Mouse (Mus musculus) neutrophil, adult 5-6 weeks (primary cell): ENCODE data around the gene Cmip. TPM values are rescaled to one million over a fixed set of nuclear protein-coding genes. Genes with fewer than 3 reads are reported as not detected.

Source experiments
- ATAC-seq: fragments of 151-379, 151-347 bp; 2 replicates; pipeline ENCODE4 v1.8.0; 2017; ENCODE audit warnings: mild to moderate bottlenecking, moderate TSS enrichment; ENCODE audit not compliant: insufficient number of reproducible peaks, poor library complexity, low FRiP score, severe bottlenecking; ENCODE audit errors: extremely low read depth
- total RNA-seq: library from RNA; stranded (forward); fragments of 200-1000 nt; gene quantifications from 2 replicates; pipeline ENCODE4 v1.2.3, GENCODE M21; 2017

Cmip gene
- total RNA-seq, 1 experiment from 2014 or later = 74.6 TPM

- peak; percentile 15; the same call in 1 of the 2 replicates for ATAC-seq
Observed at GRCm38 (mm10) chr8:117315727-117316126, 58.9 kb downstream of the Cmip start.

DNA sequence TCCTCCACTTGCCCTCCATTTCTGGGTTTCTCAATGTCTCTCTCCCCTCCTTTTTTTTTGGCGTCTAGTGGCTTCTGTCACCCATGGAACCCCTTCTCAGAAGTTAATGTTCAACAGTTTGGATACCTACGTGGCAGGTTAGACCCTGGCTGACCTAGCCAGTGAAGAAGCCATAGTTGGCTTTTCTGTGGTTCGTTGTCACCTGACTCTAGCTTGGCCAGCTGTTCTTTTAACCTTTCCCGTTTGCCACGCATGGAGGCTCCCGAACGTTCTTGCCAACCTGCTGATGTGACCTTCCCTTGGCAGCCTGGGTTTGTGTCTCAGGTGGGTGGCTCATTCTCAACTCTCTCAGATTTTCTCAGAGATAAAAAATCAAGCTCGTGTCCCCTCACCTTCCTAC, 60.6 kb downstream of the Cmip start:
- ATAC-seq = no peak

DNA sequence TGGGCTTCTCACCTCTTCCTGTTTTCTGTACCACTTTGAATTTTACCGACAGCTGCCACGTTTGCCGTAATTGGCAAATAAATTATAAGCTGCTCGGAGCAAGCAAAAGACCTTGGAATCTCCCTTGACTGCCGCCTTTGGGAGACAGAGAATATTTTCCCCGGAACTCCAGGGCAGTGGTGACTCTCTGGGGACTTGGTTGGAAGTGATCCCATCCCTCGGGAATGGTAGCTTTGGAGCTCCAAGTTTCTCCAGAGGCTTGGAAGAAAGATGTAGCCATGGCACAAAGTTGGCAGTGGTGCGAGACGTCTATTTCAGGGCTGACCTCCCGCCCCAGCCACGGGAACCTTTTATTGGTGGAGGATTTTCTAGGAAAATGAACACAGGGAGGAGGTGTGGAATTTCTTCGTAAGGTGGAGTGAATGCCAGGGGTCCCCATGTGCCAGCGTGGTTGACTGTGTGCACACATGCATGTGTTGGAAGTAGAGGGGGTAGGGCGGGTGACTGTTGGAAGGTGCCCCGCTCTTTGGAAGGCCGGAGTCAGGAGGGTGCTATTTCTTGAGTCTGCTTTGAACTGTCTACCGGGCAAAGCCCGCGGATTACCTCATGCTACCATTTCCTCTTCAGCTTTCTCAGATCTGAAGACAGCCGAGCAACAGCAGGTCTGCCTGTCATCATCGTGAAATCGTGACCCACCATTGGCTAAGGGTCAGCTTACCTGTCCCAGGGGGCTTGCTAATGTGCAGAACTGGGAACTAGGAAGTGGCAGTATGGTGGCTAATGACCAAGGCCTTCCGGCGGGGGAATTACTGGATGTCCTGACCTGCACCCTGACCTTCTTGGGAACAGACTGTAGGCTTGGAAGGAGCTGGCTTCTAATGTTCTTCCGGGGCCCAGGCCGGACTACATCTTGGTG, 62.3 kb downstream of the Cmip start:
- ATAC-seq = no peak

DNA sequence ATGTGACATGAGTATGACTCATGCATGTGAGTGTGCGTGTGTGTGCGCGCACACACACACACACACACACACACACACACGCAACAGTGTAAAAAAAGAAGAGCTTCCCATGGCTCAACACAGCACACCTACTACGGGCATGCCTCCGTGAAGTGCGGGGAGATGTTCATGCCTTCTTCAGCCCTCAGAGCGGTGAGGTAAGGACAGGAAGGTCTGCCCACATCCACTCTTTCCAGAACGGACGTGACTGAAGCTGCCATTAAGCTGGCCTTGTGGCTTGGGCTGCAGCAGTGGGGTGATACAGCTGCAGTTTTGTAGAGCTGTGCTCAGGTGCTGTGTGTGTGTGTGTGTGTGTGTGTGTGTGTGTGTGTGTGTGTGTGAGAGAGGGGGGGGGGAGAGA, 63.8 kb downstream of the Cmip start:
- ATAC-seq = no peak

GRCm38 (mm10) chr8:117321232-117321631, 64.4 kb downstream of the Cmip start:
- no peak for ATAC-seq

DNA sequence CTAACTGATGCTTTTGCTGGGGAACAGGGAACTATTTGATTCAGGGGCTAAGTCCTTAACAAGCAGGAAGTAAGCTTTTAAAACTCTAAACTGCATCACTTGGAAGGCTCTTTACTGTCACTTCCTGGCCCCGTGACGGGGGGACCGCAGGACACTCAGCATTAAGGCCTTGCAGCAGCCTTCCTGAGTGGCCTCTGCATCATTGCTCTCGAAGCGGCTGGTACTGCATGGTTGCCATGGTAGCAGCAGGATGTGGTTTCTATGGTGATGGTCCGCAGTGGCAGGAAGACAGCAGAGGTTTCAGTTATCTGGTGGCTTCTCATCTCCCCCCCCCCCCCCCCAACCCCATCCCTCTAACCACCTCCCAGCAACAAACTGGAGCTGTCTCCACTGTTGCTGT, 65.2 kb downstream of the Cmip start:
- ATAC-seq = peak; percentile 87

GRCm38 (mm10) chr8:117322715-117323310, 65.9 kb downstream of the Cmip start:
- ATAC-seq = no peak

DNA sequence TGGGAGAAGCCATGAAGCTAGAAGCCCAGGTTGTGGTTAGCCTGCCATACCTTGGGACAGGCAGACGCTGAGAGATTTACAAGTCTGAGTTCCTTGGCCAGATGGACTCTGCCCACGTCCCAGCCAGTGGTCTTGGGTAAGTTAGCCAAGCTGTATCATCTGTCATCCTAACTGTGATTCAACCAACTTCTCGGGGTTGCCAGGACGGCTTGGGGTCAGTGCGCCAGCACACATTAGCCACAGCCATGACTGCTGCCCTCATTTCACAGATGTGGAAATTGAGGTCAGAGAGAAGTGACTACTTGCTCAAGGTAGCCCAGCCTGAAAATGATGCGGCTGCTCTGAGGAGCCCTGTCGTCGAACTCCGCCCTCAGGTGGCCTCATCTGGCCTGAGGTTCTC, 68.0 kb downstream of the Cmip start:
- ATAC-seq = no peak

DNA sequence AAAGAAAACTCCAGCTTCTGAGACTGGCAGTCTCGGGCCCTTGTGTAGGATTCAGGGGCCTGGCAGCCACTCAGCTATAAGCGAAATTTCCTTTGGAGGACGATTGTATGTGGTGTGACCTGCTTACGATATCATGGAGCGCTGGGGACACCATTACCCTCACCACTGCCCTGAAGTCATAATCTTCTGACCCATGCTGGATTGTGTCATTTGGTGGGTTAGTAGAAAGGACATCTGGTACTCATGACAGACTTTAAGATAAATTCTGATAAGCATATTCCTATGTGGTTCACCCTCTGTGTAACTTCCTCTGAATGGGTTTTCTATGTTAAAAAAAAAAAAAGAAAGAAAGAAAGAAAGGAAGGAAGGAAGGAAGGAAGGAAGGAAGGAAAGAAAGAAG, 69.9 kb downstream of the Cmip start:
- no peak for ATAC-seq

DNA sequence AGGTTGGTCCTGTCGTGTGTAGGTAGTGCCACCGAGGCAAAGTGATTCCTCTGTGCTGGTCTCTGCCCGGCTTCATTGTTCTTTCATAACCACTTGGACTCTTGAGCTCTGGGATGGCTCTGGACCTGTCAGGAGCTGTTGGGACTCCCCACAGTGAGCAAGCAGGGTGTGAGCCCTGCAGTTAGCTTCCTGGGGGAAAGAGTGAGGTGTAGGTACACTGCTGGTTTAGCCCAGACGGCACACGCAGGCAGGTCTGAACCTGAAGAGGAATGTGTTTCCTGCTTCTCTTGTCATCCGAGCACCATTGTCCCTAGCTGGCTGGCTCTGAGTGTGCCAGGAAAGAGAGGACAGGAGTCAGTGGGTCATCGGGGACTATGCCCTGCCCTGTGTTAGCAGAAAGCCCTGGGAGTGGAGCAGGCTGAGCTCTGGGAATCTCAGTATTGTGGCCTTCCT, 70.5 kb downstream of the Cmip start:
- no peak for ATAC-seq

GRCm38 (mm10) chr8:117328758-117329157, 71.9 kb downstream of the Cmip start:
- ATAC-seq = no peak

DNA sequence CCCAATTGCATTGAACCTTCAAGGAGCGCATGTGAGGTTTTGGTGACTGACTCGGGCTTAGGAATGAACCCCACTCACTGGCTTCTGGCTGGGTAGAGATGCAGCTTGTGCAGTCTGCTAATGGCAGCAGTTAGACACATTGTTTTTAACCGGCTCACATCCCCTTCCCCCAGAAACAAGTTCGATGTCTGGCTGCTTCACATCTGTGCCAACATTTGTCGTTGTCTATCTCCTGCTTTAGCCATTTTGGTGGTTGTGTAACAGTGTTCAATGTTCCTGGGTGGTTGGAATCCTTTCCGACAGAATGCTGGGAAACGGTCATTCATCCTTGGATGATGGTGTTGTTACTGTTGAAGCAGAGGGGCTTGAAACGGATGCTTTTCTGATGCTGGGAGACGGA, 72.3 kb downstream of the Cmip start:
- ATAC-seq = no peak

DNA sequence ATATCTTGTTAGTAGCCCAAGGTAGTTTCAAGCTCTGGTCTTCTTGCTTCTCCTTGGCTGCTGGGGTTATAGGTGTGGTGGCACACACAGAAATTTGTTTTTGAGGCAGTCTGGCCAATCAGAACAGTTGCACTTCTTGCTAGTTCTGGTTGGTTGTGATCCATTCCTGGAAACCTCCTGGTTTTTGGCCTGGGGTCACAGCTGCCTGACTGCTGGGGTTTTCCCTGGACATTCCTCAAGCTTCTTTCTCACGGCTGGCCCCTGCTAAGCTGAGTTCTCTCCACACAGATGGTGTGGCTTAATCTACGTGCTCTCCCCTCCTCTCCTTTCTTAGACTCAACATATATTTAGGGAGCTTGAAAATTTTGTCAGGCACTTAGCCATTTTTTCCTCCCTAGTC, 73.0 kb downstream of the Cmip start:
- no peak for ATAC-seq

GRCm38 (mm10) chr8:117332229-117333010, 75.6 kb downstream of the Cmip start:
- no peak for ATAC-seq

DNA sequence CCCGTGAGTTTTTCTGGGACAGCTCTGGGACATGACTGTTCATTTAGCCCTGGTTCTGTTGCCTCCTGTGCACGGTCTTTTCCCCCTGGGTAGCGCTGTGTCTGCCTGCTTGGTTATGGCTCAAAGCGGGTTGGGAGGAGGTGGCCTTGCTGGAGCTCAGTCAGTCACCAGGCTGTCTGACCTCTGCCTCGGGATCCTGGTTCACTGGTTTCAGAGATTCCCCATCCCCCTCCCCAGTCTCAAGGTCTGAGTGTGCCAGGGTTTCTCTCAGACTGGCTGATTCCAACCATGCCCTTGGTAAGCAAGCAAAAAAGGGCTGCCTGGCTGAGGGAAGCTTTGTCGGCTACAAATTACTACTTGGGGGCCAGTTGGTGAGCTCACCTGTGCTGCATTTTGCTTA, 76.8 kb downstream of the Cmip start:
- no peak for ATAC-seq

DNA sequence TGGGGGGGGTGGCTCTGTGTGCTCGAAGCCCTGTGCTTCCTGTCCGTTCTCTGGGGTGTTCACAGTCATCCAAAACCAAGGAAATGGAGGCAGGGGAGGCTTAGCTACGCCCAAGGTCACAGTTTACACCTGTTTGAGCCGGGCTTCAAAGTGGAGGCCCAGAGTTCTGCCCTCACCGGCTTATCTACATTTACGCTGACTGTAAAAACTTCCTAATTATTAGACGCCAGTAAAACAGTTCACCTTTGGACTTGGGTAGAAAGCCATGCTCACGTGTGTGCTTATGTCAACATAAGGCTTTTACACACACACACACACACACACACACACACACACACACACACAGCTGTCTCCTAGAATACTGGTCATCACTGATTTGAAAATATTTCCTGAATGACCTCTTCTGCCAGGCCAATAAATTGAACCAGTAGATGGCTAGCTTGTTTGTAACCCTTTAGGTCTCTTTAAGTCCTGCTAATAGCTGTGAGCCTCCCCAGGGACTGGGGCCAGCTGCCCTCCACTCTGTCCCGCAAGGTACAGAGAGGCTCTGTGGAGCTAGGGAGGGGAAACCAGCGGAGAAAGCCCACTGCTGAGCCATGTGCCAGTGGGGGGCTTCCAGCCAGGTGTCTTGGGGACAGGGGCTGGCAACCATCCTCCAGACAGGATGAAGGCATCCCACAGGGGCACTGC, 77.3 kb downstream of the Cmip start:
- no peak for ATAC-seq

DNA sequence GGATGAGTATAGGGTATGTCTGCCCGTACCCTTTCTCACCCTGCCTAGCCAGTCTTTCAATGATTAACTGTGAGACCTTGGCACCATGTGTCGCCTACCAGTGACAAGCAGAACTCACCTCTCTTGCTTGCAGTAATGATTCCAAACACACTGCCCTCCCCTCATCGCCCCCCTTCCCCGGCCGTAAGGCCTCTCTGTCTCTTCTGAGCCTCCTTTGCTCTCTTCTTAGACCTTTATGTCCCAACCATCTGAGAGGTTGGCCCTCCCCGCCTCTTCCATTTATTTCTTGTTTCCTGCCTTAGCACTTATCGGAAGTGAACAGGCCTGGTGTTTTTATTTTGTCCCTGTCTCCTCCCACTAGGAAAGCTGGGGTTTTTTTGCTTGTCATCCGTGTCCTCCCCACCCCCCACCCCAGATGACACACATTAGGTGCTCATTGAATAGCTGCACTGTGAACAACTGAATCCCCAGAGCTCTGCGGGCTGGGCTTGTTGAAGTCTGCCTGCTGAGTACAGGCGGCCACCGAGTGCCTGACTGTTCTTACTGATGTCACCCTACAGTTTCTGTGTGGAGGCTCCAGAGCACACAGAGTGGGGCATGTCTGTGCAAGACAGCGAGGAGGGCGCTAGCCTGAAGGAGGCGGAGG, 78.0 kb downstream of the Cmip start:
- ATAC-seq = no peak

- no peak for ATAC-seq
Observed at GRCm38 (mm10) chr8:117335423-117335822, 78.6 kb downstream of the Cmip start.

- ATAC-seq = no peak
Observed at GRCm38 (mm10) chr8:117337188-117337587, 80.3 kb downstream of the Cmip start.
